Comparison of ENCODE assay signal across 18 mouse cellular contexts in genomic region chr10:109641806-109642205, GRCm38 (mm10).
"Had no signal": no experiment of that assay in that cellular context is flagged by ENCODE, and none has a peak within 500 bp of the region (broad histone marks: within the 10 kb centered on the region; RNA-seq: fewer than 3 reads in every experiment).

No protein-coding gene starts in this region.

- H3K4me2 ChIP-seq: liver, embryonic 13.5 days; lung, embryonic 14.5 days; midbrain, embryonic 12.5 days; midbrain, embryonic 15.5 days; neural tube, embryonic 12.5 days; neural tube, embryonic 15.5 days; stomach, embryonic 15.5 days had no signal

- H3K9ac ChIP-seq: liver, embryonic 13.5 days; lung, embryonic 14.5 days; midbrain, embryonic 12.5 days; midbrain, embryonic 15.5 days; neural tube, embryonic 12.5 days; neural tube, embryonic 15.5 days; stomach, embryonic 15.5 days had no signal

- H3K27ac ChIP-seq: liver, embryonic 13.5 days; macrophage; midbrain, embryonic 12.5 days; midbrain, embryonic 15.5 days; neural tube, embryonic 12.5 days; neural tube, embryonic 15.5 days; stomach, embryonic 15.5 days had no signal

- DNase-seq: kidney, adult 18-20 months; kidney, adult 9 months; kidney, postnatal 14 days; kidney, postnatal 4 days; liver, embryonic 13.5 days; lung, embryonic 14.5 days; right cerebral cortex, adult 18-20 months; right cerebral cortex, postnatal 14 days; spleen, adult 18-20 months; thymus, postnatal 25 days had no signal

- H3K4me3 ChIP-seq: liver, embryonic 13.5 days; midbrain, embryonic 12.5 days; midbrain, embryonic 15.5 days; neural tube, embryonic 12.5 days; neural tube, embryonic 15.5 days; stomach, embryonic 15.5 days had no signal

- H3K36me3 ChIP-seq: liver, embryonic 13.5 days; midbrain, embryonic 12.5 days; midbrain, embryonic 15.5 days; neural tube, embryonic 12.5 days; neural tube, embryonic 15.5 days; stomach, embryonic 15.5 days had no signal

- ATAC-seq: intestine, embryonic 16.5 days; lung, postnatal 0 days; midbrain, embryonic 15.5 days had no signal

- H3K4me1 ChIP-seq: liver, embryonic 13.5 days; midbrain, embryonic 15.5 days; neural tube, embryonic 12.5 days; stomach, embryonic 15.5 days had no signal

- H3K27me3 ChIP-seq: liver, embryonic 13.5 days; midbrain, embryonic 12.5 days; midbrain, embryonic 15.5 days; neural tube, embryonic 12.5 days; neural tube, embryonic 15.5 days; stomach, embryonic 15.5 days had no signal

- H3K9me3 ChIP-seq: midbrain, embryonic 12.5 days; midbrain, embryonic 15.5 days; neural tube, embryonic 12.5 days; neural tube, embryonic 15.5 days; stomach, embryonic 15.5 days had no signal
